Mouse (Mus musculus): Measurements from ENCODE around the gene Cd300lf.

Cd300lf gene

GRCm38 (mm10) chr11:115077436-115077835 lies 56.4 kb downstream of the Cd300lf start:
- no peak for DNase-seq (ENCODE audit: low read depth, low spot score)

- DNase-seq (ENCODE audit: low read depth, low spot score), result no peak
Observed at GRCm38 (mm10) chr11:115075859-115076258, 57.9 kb downstream of the Cd300lf start.

- DNase-seq (ENCODE audit: low read depth, low spot score), result no peak
Observed at GRCm38 (mm10) chr11:115075407-115075806, 58.4 kb downstream of the Cd300lf start.

GRCm38 (mm10) chr11:115073002-115073401 lies 60.8 kb downstream of the Cd300lf start:
- DNase-seq (ENCODE audit: low read depth, low spot score), result no peak

- DNase-seq (ENCODE audit: low read depth, low spot score), result no peak
Observed at GRCm38 (mm10) chr11:115071631-115072294, 62.0 kb downstream of the Cd300lf start.

- no peak for DNase-seq (ENCODE audit: low read depth, low spot score)
Observed at GRCm38 (mm10) chr11:115071015-115071551, 62.7 kb downstream of the Cd300lf start.

GRCm38 (mm10) chr11:115066768-115067167 lies 67.0 kb downstream of the Cd300lf start:
- DNase-seq (ENCODE audit: low read depth, low spot score), result no peak
